Mouse (Mus musculus) brown adipose tissue, adult 24 weeks (tissue): ENCODE data around the gene Ece1. TPM values are rescaled to one million over a fixed set of nuclear protein-coding genes. Genes with fewer than 3 reads are reported as not detected.

Experiments used
- H3K27ac ChIP-seq: fragments of 200-500 bp; replicated peaks from 2 replicates; pipeline ENCODE4 v1.5.1; 2012; ENCODE audit warnings: low read depth, mild to moderate bottlenecking, low read length
- H3K4me1 ChIP-seq: fragments of 200-500 bp; 2 replicates; pipeline ENCODE4 v1.6.1; 2012; ENCODE audit warnings: low read length, mixed read lengths; ENCODE audit not compliant: control insufficient read depth, insufficient read depth, insufficient read length
- H3K4me3 ChIP-seq: fragments of 200-500 bp; 2 replicates; pipeline ENCODE4 v1.5.1; 2012; ENCODE audit warnings: low read depth, mild to moderate bottlenecking, low read length, moderate library complexity; ENCODE audit not compliant: insufficient read depth
- polyA plus RNA-seq: library from polyadenylated mRNA; stranded (reverse); fragments of >200 nt; gene quantifications from 2 replicates; pipeline ENCODE4 v1.2.4, GENCODE M21; 2012; ENCODE audit not compliant: missing spikeins, insufficient read depth, insufficient read length

Gene Ece1
- polyA plus RNA-seq, 1 experiment: 28.8 TPM

DNA sequence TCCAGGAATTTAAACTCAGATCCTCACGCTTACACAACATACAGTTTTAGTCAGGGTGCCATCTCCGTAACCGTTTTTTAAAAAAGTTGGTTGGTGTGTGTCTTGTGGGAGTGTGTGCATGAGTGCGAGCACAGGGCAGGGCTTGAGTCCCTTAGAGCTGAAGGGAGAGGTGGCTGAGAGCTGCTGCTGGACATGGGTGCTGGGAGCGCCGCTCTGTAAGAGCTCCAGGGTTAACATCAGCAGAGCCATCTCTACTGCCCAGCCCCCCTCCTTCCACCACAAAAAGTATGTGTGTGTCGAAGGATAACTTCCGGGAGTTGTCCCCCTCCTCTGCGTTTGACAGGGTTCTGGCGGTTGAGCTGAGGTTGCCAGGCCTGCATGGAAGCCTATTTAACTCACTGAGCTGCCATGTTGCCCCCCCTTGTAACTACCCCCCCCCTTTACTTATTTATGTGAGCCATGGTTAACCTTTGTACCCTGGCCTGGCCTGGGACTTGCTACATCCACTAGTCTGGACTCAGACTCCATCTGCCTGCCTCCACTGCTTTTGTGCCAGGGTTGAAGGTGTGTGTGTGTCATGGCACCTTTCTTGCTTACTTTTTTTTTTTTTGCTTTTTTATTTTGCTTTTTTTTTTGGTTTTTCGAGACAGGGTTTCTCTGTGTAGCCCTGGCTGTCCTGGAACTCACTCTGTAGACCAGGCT lies 142.0 kb downstream of the Ece1 start:
- no peak overlapping the region for H3K4me3 ChIP-seq
- no peak overlapping the region for H3K27ac ChIP-seq
- peaks cover 2% of the 10 kb centered on the region; the same call in 1 of the 2 replicates for H3K4me1 ChIP-seq

DNA sequence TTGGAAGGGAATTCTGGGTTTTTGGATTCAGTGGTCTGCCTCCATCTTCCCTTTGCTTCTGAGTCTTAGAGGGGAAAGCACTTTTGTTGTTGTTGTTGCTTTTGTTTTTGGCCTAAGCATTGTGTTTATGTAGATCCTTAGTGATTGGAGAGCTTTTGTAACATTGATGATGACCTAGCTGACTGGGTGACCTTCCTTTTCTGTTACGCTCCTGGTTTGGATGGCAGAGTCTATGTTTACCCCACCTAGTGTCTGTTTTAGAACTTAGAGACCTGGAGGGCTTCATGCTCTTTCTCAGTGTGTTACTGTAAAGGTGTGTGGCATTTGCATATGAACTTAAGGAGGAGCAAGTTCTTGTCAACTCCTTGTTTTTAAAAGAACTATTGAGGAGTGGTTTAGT lies 143.7 kb downstream of the Ece1 start:
- no peak overlapping the region for H3K27ac ChIP-seq
- peaks cover 2% of the 10 kb centered on the region; the same call in 1 of the 2 replicates for H3K4me1 ChIP-seq
- no peak overlapping the region for H3K4me3 ChIP-seq

DNA sequence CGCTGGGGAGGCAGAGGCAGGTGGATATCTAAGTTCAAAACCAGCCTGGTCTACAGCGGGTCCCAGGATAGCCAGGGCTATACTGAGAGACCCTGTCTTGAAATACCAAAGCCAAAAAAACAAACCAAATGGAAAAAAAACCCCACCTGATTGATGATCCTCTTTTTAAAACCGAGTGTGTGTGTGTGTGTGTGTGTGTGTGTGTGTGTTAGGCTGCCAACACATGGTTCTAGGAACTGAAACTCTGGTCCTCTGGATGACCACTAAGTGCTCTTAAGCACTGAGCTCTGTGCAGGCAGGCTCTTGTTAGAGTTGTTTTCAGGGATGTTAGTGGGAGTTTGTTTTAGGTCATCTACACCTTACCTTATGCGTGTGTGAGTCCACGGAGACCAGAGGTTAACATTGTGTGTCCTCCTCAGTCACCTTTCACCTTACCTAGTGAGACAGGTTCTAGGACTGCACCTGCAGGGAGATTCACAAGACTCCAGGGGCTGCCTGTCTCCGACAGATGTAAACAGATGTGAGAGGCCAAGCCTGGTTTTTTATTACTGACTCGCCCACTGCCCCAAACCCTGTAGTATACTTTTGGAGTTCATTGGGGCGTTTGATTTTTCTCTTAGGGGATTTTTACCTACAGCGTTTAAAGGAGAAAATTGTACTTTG lies 145.0 kb downstream of the Ece1 start:
- Histone ChIP-seq H3K4me3 (no peak overlapping the region), H3K27ac (no peak overlapping the region), H3K4me1 (no peaks in the 10 kb centered on the region)

DNA sequence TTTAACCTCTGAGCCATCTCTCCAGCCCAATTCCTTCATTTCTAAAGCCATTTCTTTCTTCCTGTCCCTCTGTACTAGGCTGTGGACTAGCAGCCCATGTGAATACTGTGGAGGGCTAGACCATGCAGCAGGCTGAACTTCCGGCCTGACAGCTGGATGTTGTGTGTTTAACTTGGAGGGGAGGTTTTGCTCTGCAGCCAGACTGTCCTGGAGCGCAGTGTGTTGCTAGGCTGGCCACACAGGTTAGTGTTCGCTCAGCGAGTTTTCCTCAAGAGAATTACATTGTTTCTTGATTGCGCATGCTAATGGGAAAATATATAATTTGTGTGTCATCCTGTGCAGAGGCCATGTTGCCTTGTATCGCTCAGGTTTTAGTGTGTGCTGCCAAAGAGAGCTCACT lies 146.6 kb downstream of the Ece1 start:
- Histone ChIP-seq H3K27ac (no peak overlapping the region), H3K4me1 (no peaks in the 10 kb centered on the region), H3K4me3 (no peak overlapping the region)

DNA sequence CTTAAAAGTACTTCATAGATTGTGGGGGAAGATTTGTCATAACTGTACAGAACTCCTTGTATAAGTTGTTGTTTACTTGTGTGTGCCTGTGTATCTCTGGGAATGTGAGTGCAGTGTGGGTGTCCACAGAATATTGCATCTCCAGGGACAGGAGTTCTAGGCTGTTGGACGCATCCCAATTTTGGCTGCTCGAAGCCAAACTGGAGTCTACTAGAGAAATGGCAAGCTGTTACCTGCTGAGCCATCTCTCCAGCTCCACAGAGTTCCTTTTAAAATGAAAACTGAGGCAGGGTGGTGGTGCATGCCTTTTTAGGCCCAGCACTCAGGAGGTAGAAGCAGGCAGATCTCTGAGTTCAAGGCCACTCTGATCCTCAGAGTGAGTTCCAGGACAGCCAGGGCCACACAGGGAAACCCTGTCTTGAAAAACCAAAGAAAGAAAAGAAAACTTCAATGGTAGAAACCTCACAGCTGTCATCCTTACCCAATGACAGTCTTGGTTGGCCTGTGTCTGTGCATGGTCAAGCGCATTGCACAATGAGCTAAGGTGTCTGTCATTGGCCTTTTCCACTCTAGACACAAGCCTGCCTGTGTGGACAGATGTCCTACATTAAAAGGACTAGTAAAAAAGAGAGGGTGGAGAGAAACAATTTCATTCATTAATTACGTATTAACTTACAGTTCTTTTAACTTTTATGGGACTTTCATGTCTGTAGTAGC lies 147.9 kb downstream of the Ece1 start:
- no peak overlapping the region for H3K4me3 ChIP-seq
- H3K4me1 ChIP-seq: no peaks in the 10 kb centered on the region
- H3K27ac ChIP-seq: no peak overlapping the region

DNA sequence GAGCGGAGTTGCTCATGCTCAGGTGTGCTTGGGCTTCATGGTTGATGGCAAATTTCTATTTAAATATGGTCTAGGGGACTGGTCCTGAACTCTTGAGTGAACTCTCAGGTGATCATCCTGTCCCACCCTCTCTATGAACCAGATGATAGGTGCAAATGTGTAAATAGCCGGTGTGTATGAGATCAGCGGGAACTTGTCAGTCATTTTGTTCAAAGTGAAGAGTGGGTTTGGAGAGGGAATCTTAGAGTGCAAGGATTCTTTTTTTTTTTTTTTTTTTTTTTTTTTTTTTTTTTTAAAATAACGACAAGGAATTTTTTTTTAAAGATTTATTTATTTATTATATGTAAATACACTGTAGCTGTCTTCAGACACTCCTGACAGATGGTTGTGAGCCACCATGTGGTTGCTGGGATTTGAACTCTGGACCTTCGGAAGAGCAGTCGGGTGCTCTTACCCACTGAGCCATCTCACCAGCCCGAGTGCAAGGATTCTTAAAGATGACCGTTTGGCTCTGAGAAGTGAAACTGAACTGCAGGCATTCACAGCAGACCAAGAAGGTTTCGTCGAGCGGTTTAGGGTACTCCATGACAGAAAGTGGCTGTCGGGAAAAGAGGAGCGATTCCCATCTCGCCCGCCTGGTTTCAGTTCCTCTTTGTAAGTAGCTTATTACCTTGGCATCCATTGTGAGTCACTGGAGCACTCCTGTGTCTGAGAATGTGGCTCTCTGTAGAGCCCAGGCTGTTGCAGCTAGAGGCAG lies 151.9 kb downstream of the Ece1 start:
- Histone ChIP-seq H3K27ac (no peak overlapping the region), H3K4me3 (no peak overlapping the region), H3K4me1 (no peaks in the 10 kb centered on the region)

Other genes with a start within 250 kb of the Ece1 start
- gene Rap1gap, start 197.5 kb upstream of the Ece1 start, polyA plus RNA-seq: 27.7 and 29.4 TPM in 2 replicates
- gene Alpl, start 65.9 kb upstream of the Ece1 start, polyA plus RNA-seq: 7.5 and 20.7 TPM in 2 replicates
- 15.1 and 18.6 TPM in 2 replicates for gene Eif4g3, start 130.8 kb downstream of the Ece1 start, polyA plus RNA-seq